Mouse (Mus musculus) heart, embryonic 11.5 days (tissue): Measurements from ENCODE around the gene Mdm1. TPM values are rescaled to one million over a fixed set of nuclear protein-coding genes. Genes with fewer than 3 reads are reported as not detected.

ENCODE experiments used
- ATAC-seq: fragments of 200-750 bp; cut with Nextera tagmentation; replicated peaks from 2 replicates; pipeline ENCODE4 v1.8.0; 2017; ENCODE audit warnings: moderate library complexity; ENCODE audit not compliant: insufficient number of reproducible peaks, low FRiP score, low TSS enrichment
- H3K27ac ChIP-seq: fragments of 300-500 bp; sonication (generic); 2 replicates; pipeline ENCODE4 v1.5.1; 2014; ENCODE audit warnings: mild to moderate bottlenecking, low read depth, low read length
- H3K27me3 ChIP-seq: fragments of 300-500 bp; sonication (generic); 2 replicates; pipeline ENCODE4 v1.6.1; 2014; ENCODE audit warnings: mild to moderate bottlenecking, low read length, mixed read lengths; ENCODE audit not compliant: control insufficient read depth, insufficient read depth
- H3K36me3 ChIP-seq: fragments of 300-500 bp; sonication (generic); 2 replicates; pipeline ENCODE4 v1.6.1; 2014; ENCODE audit warnings: mild to moderate bottlenecking, low read length, moderate library complexity, mixed read lengths; ENCODE audit not compliant: control insufficient read depth, insufficient read depth
- H3K4me1 ChIP-seq: fragments of 300-500 bp; sonication (generic); 2 replicates; pipeline ENCODE4 v1.6.1; 2014; ENCODE audit warnings: low read length; ENCODE audit not compliant: control insufficient read depth, insufficient read depth
- H3K4me2 ChIP-seq: fragments of 300-500 bp; sonication (generic); 2 replicates; pipeline ENCODE4 v1.6.1; 2014; ENCODE audit warnings: mild to moderate bottlenecking, moderate library complexity
- H3K4me3 ChIP-seq: fragments of 300-500 bp; sonication (generic); 2 replicates; pipeline ENCODE4 v1.5.1; 2014; ENCODE audit warnings: low read depth, low read length
- H3K9ac ChIP-seq: fragments of 300-500 bp; sonication (generic); 2 replicates; pipeline ENCODE4 v1.6.1; 2014; ENCODE audit warnings: mild to moderate bottlenecking, low read depth, low read length, moderate library complexity
- H3K9me3 ChIP-seq: fragments of 300-500 bp; sonication (generic); replicated peaks from 2 replicates; pipeline ENCODE4 v1.6.1; 2016; ENCODE audit warnings: low read length; ENCODE audit not compliant: control insufficient read depth
- WGBS: fragments of 180-500 bp; shearing (Covaris S2); extraction: QIAGEN DNeasy Blood & Tissue Kit; methylation state at CpG from one replicate; pipeline ENCODE4 v1.1.7; 2014; ENCODE audit not compliant: insufficient replicate concordance; 5-methylcytosine and 5-hydroxymethylcytosine counted together
- polyA plus RNA-seq: library from polyadenylated mRNA; unstranded; fragments of >200 nt; fragmentation: Nextera tagmentation; extraction: Ambion mirVana; gene quantifications from 2 replicates; pipeline ENCODE4 v1.2.1, GENCODE M21; 2014

Mdm1 gene
- polyA plus RNA-seq = 17.2 and 19.0 TPM in 2 replicates

DNA sequence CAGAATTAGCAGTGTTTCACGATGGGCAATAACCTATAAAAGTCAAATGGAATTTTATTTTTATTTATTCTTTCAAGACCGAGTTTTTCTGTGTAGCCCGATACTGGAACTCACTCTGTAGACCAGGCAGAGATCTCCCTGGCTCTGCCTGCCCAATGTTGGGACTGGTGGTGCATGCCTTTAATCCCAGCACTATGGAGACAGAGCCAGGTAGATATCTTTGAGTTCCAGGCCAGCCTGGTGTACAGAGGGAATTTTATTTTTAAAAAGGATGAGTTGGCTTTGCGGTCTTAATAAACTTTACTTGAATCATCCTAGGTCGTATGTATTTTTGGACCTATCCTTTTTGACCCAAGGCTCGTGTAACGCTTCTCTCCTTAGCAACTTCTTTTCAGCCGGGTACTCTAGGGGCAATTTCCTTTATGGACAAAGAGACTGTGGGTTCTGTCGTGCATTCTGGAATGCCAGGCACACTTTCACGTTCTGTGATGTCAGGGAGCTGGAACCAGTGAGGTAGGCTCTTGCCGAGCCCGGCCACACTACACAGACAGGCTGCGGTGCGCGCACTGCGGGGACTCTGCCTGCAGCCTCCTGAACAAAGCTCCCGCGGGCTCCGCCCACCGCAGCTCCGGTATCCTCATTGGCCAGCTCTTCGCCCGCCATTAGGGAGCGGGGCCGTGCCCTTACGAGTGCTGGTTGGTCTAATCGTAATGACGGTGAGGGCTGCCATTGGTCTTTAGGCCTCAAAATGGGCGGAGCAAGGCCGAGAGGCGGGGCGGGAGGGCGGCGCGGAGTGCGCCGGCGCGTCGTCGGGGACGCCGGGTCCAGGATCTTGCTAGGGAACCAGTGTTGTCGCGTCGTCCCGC is at the start of gene Mdm1:
Gene Mdm1, plus strand, starts transcription at position 794 of the 866 bp plus-strand sequence.
- peak; percentile 99 for ATAC-seq
- Histone ChIP-seq H3K27ac (0 out of 2 replicates have a peak within 1 kb of the TSS, but pooled peaks have one; percentile 15), H3K9ac (peak within 1 kb of the TSS; percentile 75), H3K4me1 (no peaks in the 10 kb centered on the region), H3K4me3 (peak within 1 kb of the TSS; percentile 86), H3K36me3 (no peaks in the 10 kb centered on the region), H3K4me2 (peak within 1 kb of the TSS; percentile 89), H3K9me3 (no peaks in the 10 kb centered on the region), H3K27me3 (no peaks in the 10 kb centered on the region)
- 7% methylated on average over 31 of the region's 47 CpGs for WGBS

DNA sequence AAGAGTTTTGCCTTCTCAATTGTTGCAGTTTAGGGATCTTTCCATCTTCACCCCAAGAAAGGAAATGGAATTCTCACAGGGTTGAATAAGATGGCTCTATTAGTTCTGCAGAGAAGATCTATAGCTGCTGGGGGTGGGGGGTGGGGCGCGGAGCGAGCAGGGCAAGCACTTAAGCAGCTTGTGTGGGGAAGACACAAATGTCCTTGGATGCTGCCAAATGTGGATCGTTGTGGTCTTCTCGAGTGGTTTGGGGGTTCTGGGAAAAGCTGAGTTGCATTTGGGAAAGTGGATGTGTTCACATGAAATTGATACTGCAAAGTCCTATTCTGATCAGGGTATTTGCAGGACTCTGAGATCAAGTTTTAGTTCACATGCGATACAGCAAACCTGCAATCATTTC is 48.9 kb upstream of the Mdm1 start:
- no peak overlapping the region for H3K9ac ChIP-seq
- H3K4me2 ChIP-seq = no peak overlapping the region
- no peaks in the 10 kb centered on the region for H3K36me3 ChIP-seq
- H3K27me3 ChIP-seq = no peaks in the 10 kb centered on the region
- H3K4me1 ChIP-seq = no peaks in the 10 kb centered on the region; the same call in 1 of the 2 replicates
- no peaks in the 10 kb centered on the region for H3K9me3 ChIP-seq
- no peak for ATAC-seq
- H3K4me3 ChIP-seq = no peak overlapping the region
- WGBS = 86% methylated on average over 6 of the region's 6 CpGs
- no peak overlapping the region for H3K27ac ChIP-seq

GRCm38 (mm10) chr10:118093728-118094127 is 47.9 kb upstream of the Mdm1 start:
- no peaks in the 10 kb centered on the region for H3K36me3 ChIP-seq
- 52% methylated on average over 9 of the region's 9 CpGs for WGBS
- H3K9me3 ChIP-seq = no peaks in the 10 kb centered on the region
- H3K4me3 ChIP-seq = no peak overlapping the region
- H3K4me1 ChIP-seq = no peaks in the 10 kb centered on the region
- no peak overlapping the region for H3K27ac ChIP-seq
- H3K27me3 ChIP-seq = no peaks in the 10 kb centered on the region
- H3K9ac ChIP-seq = no peak overlapping the region
- no peak for ATAC-seq
- no peak overlapping the region for H3K4me2 ChIP-seq

DNA sequence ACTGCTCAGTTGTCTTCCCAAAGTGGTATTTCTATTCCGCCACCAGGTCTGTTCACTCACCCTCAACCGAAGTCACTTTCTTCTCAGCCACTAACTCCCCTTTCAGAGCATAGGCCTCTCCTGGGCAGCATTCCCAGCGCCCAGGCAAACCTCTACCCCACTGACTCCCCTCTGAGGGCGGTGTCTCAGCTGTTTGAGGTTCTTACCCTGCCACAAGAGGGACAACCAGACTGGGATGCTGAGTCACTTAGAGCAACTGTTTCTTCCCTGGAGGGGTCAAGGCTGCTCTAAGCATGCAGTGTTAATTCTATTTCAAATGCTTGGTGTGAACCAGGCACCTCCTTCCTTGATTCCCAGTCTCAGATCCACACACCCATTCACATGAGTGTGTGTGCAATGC is 46.8 kb upstream of the Mdm1 start:
- no peak overlapping the region for H3K4me2 ChIP-seq
- 81% methylated on average over 4 of the region's 4 CpGs for WGBS

GRCm38 (mm10) chr10:118096223-118096622 is 45.4 kb upstream of the Mdm1 start:
- Histone ChIP-seq H3K4me1 (no peaks in the 10 kb centered on the region), H3K4me2 (no peak overlapping the region), H3K9ac (no peak overlapping the region), H3K36me3 (no peaks in the 10 kb centered on the region), H3K9me3 (no peaks in the 10 kb centered on the region), H3K4me3 (no peak overlapping the region), H3K27ac (no peak overlapping the region), H3K27me3 (no peaks in the 10 kb centered on the region)
- ATAC-seq = no peak
- WGBS = 86% methylated on average over 6 of the region's 6 CpGs

More for the DNA sequence above, 46.8 kb upstream of the Mdm1 start:
- Histone ChIP-seq H3K4me1 (no peaks in the 10 kb centered on the region), H3K27ac (no peak overlapping the region), H3K36me3 (no peaks in the 10 kb centered on the region), H3K27me3 (no peaks in the 10 kb centered on the region), H3K9me3 (no peaks in the 10 kb centered on the region), H3K9ac (no peak overlapping the region), H3K4me3 (no peak overlapping the region)
- no peak for ATAC-seq

DNA sequence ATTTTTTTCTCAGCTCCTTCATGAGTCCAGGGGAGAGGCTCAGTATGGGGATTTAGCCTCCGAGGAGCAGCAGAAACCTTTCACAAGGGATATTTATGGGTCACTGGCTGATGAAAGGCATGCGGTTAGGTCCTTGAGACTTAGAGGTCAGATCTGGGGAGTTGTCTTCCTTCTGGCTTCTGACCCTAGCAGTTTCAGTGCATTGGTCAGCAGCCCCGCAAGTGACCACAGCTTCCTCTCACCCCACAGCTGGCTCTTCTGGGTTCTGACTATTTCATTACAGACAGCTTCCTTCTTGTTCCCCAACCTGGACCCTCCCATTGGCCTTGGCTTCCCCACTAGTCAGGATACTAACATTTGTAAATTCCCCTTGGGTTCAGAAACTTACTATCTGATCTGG is 43.7 kb upstream of the Mdm1 start:
- Histone ChIP-seq H3K4me2 (no peak overlapping the region), H3K9me3 (no peaks in the 10 kb centered on the region), H3K27me3 (no peaks in the 10 kb centered on the region), H3K9ac (no peak overlapping the region), H3K27ac (no peak overlapping the region), H3K4me1 (no peaks in the 10 kb centered on the region), H3K36me3 (no peaks in the 10 kb centered on the region), H3K4me3 (no peak overlapping the region)
- WGBS = 70% methylated on average over 3 of the region's 3 CpGs
- no peak for ATAC-seq

DNA sequence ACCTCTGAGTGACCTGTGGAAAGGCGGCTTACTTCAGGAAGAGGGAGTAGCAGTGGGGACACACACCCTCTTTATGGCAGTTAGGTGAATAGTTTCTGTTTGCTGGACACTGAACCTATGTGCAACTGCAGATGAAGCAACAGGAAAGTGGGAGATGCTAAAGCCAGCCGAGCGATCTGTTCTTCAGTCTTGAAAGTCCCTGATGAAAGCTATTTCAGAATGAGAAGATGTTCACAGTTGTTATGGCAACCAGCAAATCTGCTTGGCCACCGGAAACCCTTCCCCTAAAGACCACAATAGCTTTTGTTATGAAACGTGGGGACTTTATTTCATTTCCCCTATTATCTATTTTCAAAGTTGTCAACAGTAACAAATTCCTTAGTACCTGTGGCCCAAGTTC is 41.0 kb upstream of the Mdm1 start:
- H3K4me1 ChIP-seq = no peaks in the 10 kb centered on the region; the same call in 1 of the 2 replicates
- no peaks in the 10 kb centered on the region for H3K27me3 ChIP-seq
- ATAC-seq = no peak
- WGBS = 74% methylated on average over 5 of the region's 5 CpGs
- H3K4me2 ChIP-seq = no peak overlapping the region
- H3K36me3 ChIP-seq = no peaks in the 10 kb centered on the region
- H3K27ac ChIP-seq = no peak overlapping the region
- H3K9me3 ChIP-seq = no peaks in the 10 kb centered on the region
- no peak overlapping the region for H3K9ac ChIP-seq
- H3K4me3 ChIP-seq = no peak overlapping the region

DNA sequence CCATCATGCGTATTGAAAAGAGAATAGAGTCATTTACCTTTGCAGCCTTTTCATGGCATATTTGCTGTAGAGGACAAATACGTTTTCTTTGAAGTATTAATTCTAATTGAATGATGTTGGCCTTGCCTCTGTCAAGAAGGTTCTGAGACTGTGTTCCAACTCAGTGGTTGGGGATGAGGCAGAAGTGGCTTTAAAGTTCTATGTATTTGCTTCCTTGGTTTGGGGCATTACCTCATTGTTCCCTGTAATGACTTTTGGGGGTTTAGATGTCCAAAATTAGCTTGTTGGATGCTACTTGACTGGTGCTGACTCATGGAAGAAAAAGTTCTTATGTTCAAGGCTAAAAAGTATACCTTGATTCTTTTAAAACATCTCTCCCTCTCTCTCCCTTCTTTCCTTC is 40.6 kb upstream of the Mdm1 start:
- H3K4me3 ChIP-seq = no peak overlapping the region
- no peaks in the 10 kb centered on the region for H3K36me3 ChIP-seq
- no peaks in the 10 kb centered on the region for H3K27me3 ChIP-seq
- no peak overlapping the region for H3K4me2 ChIP-seq
- no peak for ATAC-seq
- 74% methylated on average over 2 of the region's 2 CpGs for WGBS
- H3K9ac ChIP-seq = no peak overlapping the region
- H3K9me3 ChIP-seq = no peaks in the 10 kb centered on the region
- H3K4me1 ChIP-seq = no peaks in the 10 kb centered on the region; the same call in 1 of the 2 replicates
- no peak overlapping the region for H3K27ac ChIP-seq
